Mouse (Mus musculus) induced T-regulatory cell, adult 2 months (primary cell): ENCODE measurements around the gene Ap3b1.
A peak's percentile ranks its signal among the peaks of the same experiment; 100 is the strongest.
"Not testable (repeated sequence)": the region's sequence is repeated elsewhere in the genome, so short reads cannot be mapped to it uniquely, and the experiment has no call there.

Experiments
- DNase-seq: peaks from one replicate; pipeline ENCODE4 v3.0.0-alpha.2; 2012; ENCODE audit warnings: low read depth

Gene Ap3b1

GRCm38 (mm10) chr13:94358401-94359265 lies at the start of gene Ap3b1:
Ap3b1 (plus strand) TSS chr13:94358960.
- peak; percentile 92 for DNase-seq

GRCm38 (mm10) chr13:94312812-94313211 lies 45.9 kb upstream of the Ap3b1 start:
- not testable (repeated sequence) for DNase-seq

GRCm38 (mm10) chr13:94316975-94317511 lies 41.7 kb upstream of the Ap3b1 start:
- DNase-seq = no peak

- no peak for DNase-seq
Measured at GRCm38 (mm10) chr13:94321094-94321792, 37.5 kb upstream of the Ap3b1 start.

- DNase-seq = no peak
Measured at GRCm38 (mm10) chr13:94322475-94322874, 36.3 kb upstream of the Ap3b1 start.

GRCm38 (mm10) chr13:94328063-94328462 lies 30.7 kb upstream of the Ap3b1 start:
- DNase-seq = peak; percentile 50

- peak; percentile 4 for DNase-seq
Measured at GRCm38 (mm10) chr13:94329005-94329404, 29.8 kb upstream of the Ap3b1 start.

GRCm38 (mm10) chr13:94330392-94330979 lies 28.3 kb upstream of the Ap3b1 start:
- DNase-seq = no peak

GRCm38 (mm10) chr13:94338357-94338756 lies 20.4 kb upstream of the Ap3b1 start:
- DNase-seq = no peak

GRCm38 (mm10) chr13:94343192-94343591 lies 15.6 kb upstream of the Ap3b1 start:
- DNase-seq = peak; percentile 43

GRCm38 (mm10) chr13:94344600-94344999 lies 14.2 kb upstream of the Ap3b1 start:
- not testable (repeated sequence) for DNase-seq

- no peak for DNase-seq
Measured at GRCm38 (mm10) chr13:94354584-94354983, 4.2 kb upstream of the Ap3b1 start.

GRCm38 (mm10) chr13:94358101-94358400 lies 709 bp upstream of the Ap3b1 start:
- no peak for DNase-seq

GRCm38 (mm10) chr13:94359282-94359920 lies 641 bp downstream of the Ap3b1 start:
- DNase-seq = peak; percentile 47

GRCm38 (mm10) chr13:94361013-94361580 lies 2.3 kb downstream of the Ap3b1 start:
- not testable (repeated sequence) for DNase-seq

- DNase-seq = no peak
Measured at GRCm38 (mm10) chr13:94364336-94364735, 5.6 kb downstream of the Ap3b1 start.

GRCm38 (mm10) chr13:94365108-94365907 lies 6.5 kb downstream of the Ap3b1 start:
- DNase-seq = no peak

GRCm38 (mm10) chr13:94367869-94368268 lies 9.1 kb downstream of the Ap3b1 start:
- DNase-seq = no peak

- no peak for DNase-seq
Measured at GRCm38 (mm10) chr13:94370521-94370920, 11.8 kb downstream of the Ap3b1 start.

GRCm38 (mm10) chr13:94372066-94372465 lies 13.3 kb downstream of the Ap3b1 start:
- DNase-seq = no peak

GRCm38 (mm10) chr13:94374131-94374530 lies 15.4 kb downstream of the Ap3b1 start:
- DNase-seq = no peak
